ENCODE assay signal across 25 mouse cellular contexts in genomic region chr5:30485136-30485535, GRCm38 (mm10). TPM values are rescaled to one million over a fixed set of nuclear protein-coding genes. Genes with fewer than 3 reads are reported as not detected.
A peak's percentile ranks its signal among the peaks of the same experiment; 100 is the strongest.
DNase-seq lines count a peak whose midpoint lies in the region; ATAC-seq and TF ChIP-seq lines count a peak whose summit lies in the region.
"Had no signal": no experiment of that assay in that cellular context is flagged by ENCODE, and none has a peak within 500 bp of the region (broad histone marks: within the 10 kb centered on the region; RNA-seq: fewer than 3 reads in every experiment).

No protein-coding gene starts in this region.

- H3K36me3 ChIP-seq in kidney, adult 2 months (ENCODE audit: control insufficient read depth, insufficient read depth, low read length), result no peaks in the 10 kb centered on the region
- no peaks in the 10 kb centered on the region for H3K36me3 ChIP-seq in kidney, embryonic 14.5 days (ENCODE audit: control insufficient read depth, insufficient read depth, low read length)
- H3K36me3 ChIP-seq: forebrain, embryonic 12.5 days; hindbrain, embryonic 15.5 days; limb, embryonic 13.5 days; stomach, embryonic 15.5 days had no signal

- H3K27me3 ChIP-seq in kidney, adult 2 months (replicated peaks; ENCODE audit: control insufficient read depth, insufficient read depth, low read length), result no peaks in the 10 kb centered on the region
- no peaks in the 10 kb centered on the region for H3K27me3 ChIP-seq in kidney, embryonic 14.5 days (ENCODE audit: control insufficient read depth, insufficient read depth, low read length)
- H3K27me3 ChIP-seq: forebrain, embryonic 12.5 days; hindbrain, embryonic 15.5 days; limb, embryonic 13.5 days; stomach, embryonic 15.5 days had no signal

- H3K9me3 ChIP-seq in kidney, embryonic 14.5 days (ENCODE audit: control insufficient read depth, low read length), result no peaks in the 10 kb centered on the region
- H3K9me3 ChIP-seq: forebrain, embryonic 12.5 days; hindbrain, embryonic 15.5 days; limb, embryonic 13.5 days; stomach, embryonic 15.5 days had no signal

- H3K9ac ChIP-seq in kidney, embryonic 14.5 days (ENCODE audit: low read depth, low read length), result no peak overlapping the region
- H3K9ac ChIP-seq: forebrain, embryonic 12.5 days; hindbrain, embryonic 15.5 days; limb, embryonic 13.5 days; liver, embryonic 14.5 days; stomach, embryonic 15.5 days had no signal

- ATAC-seq in kidney, embryonic 14.5 days (ENCODE audit: low FRiP score, low TSS enrichment), result no peak

- 51% methylated on average over 6 of the region's 6 CpGs for WGBS in kidney, adult 2 months
- 85% methylated on average over 6 of the region's 6 CpGs for WGBS in kidney, embryonic 14.5 days

- no peak overlapping the region for H3K4me2 ChIP-seq in kidney, embryonic 14.5 days (replicated peaks; ENCODE audit: low read depth, low read length)
- H3K4me2 ChIP-seq: forebrain, embryonic 12.5 days; hindbrain, embryonic 15.5 days; limb, embryonic 13.5 days; stomach, embryonic 15.5 days had no signal

- no peak for TF ChIP-seq POLR2A in kidney, adult 2 months (IDR thresholded peaks at IDR 0.05; ENCODE audit: low read depth, low read length)

- DNase-seq in adrenal gland, postnatal 25 days, result peak; percentile 16
- no peak for DNase-seq in adrenal gland, postnatal 4 days (ENCODE audit: low spot score in 2 of 2)
- DNase-seq in kidney, adult 2 months, result peak; percentile 80
- DNase-seq in kidney, postnatal 14 days, result peak; percentile 74
- DNase-seq in urinary bladder, adult 18-20 months (ENCODE audit: low spot score in 2 of 2), result no peak
- no peak for DNase-seq in gastrocnemius, adult 8-10 months (ENCODE audit: low spot score in 2 of 2)
- DNase-seq: cerebellum, adult 18-20 months; gastrocnemius, postnatal 14 days; heart, adult 18-20 months; heart, postnatal 36 days; layer of hippocampus, adult 9-11 months; retina, postnatal 1 day had no signal

- H3K4me1 ChIP-seq in kidney, adult 2 months (ENCODE audit: control insufficient read depth, insufficient read depth, low read length), result peaks cover 11% of the 10 kb centered on the region; the same call in 1 of the 2 replicates
- H3K4me1 ChIP-seq in kidney, embryonic 14.5 days (ENCODE audit: control insufficient read depth, insufficient read depth, low read length), result no peaks in the 10 kb centered on the region
- peaks cover 9% of the 10 kb centered on the region for H3K4me1 ChIP-seq in brown adipose tissue, adult 24 weeks (ENCODE audit: control insufficient read depth, insufficient read depth, insufficient read length, low read length)
- H3K4me1 ChIP-seq: forebrain, embryonic 12.5 days; hindbrain, embryonic 15.5 days; limb, embryonic 13.5 days had no signal

- no peak for TF ChIP-seq CTCF in kidney, adult 2 months (conservative IDR thresholded peaks at IDR 0.05; ENCODE audit: insufficient read depth, insufficient read length, low read depth, low read length)

- no peak overlapping the region for H3K27ac ChIP-seq in kidney, adult 2 months (ENCODE audit: insufficient read depth, low read depth, low read length)
- H3K27ac ChIP-seq in kidney, embryonic 14.5 days (ENCODE audit: low read depth, low read length), result no peak overlapping the region
- peak overlapping the region; percentile 81 for H3K27ac ChIP-seq in brown adipose tissue, adult 24 weeks (replicated peaks; ENCODE audit: low read depth, low read length)
- H3K27ac ChIP-seq: forebrain, embryonic 12.5 days; hindbrain, embryonic 15.5 days; kidney, postnatal 0 days; limb, embryonic 13.5 days; liver, embryonic 14.5 days had no signal

- no peak overlapping the region for H3K4me3 ChIP-seq in kidney, adult 2 months (ENCODE audit: insufficient read depth, low read depth, low read length)
- H3K4me3 ChIP-seq in kidney, embryonic 14.5 days (ENCODE audit: low read length), result no peak overlapping the region
- no peak overlapping the region for H3K4me3 ChIP-seq in brown adipose tissue, adult 24 weeks (ENCODE audit: insufficient read depth, low read depth, low read length)
- H3K4me3 ChIP-seq: forebrain, embryonic 12.5 days; hindbrain, embryonic 15.5 days; limb, embryonic 13.5 days; stomach, embryonic 15.5 days had no signal

RNA-seq across cellular contexts. Expression of gene 1700001C02Rik, which starts 19.3 kb away (rescaled TPM):
- total RNA-seq in adrenal gland, postnatal 25 days (2021), result not detected in 2 replicates
- total RNA-seq in adrenal gland, postnatal 4 days (2021), result not detected
- polyA plus RNA-seq in kidney, adult 2 months (2012; rRNA removed), result 0.19 TPM in 1 of 2 replicates, not detected in the other
- polyA plus RNA-seq in kidney, embryonic 14.5 days (2014; fragmentation: Nextera tagmentation; extraction: Ambion mirVana), result not detected in 2 replicates
- not detected in 2 replicates for polyA plus RNA-seq in brown adipose tissue, adult 24 weeks (2012; ENCODE audit: insufficient read depth, insufficient read length, missing spikeins)
- total RNA-seq in gastrocnemius, adult 8-10 months (2022), result not detected
- total RNA-seq: CH12.LX; common myeloid progenitor, adult 5-6 weeks; gastrocnemius, postnatal 14 days; heart, adult 18-20 months; heart, postnatal 36 days; MEL had no signal
- polyA plus RNA-seq: embryonic facial prominence, embryonic 11.5 days; forebrain, embryonic 12.5 days; heart, embryonic 14.5 days; kidney, postnatal 0 days; limb, embryonic 13.5 days; liver, embryonic 14.5 days had no signal

RNA-seq across cellular contexts. Expression of gene Otof, which starts 23.4 kb away (rescaled TPM):
- total RNA-seq in adrenal gland, postnatal 25 days (2021), result 0.09 TPM in 1 of 2 replicates, not detected in the other
- total RNA-seq in adrenal gland, postnatal 4 days (2021), result under 1 TPM; 0.17 to 0.22 TPM
- polyA plus RNA-seq in kidney, adult 2 months (2012; rRNA removed), result 0.05 TPM in 1 of 2 replicates, not detected in the other
- polyA plus RNA-seq in kidney, embryonic 14.5 days (2014; fragmentation: Nextera tagmentation; extraction: Ambion mirVana), result 0.03 and 0.09 TPM in 2 replicates
- polyA plus RNA-seq in brown adipose tissue, adult 24 weeks (2012; ENCODE audit: insufficient read depth, insufficient read length, missing spikeins), result not detected in 2 replicates
- total RNA-seq in gastrocnemius, adult 8-10 months (2022), result under 1 TPM in 3 of 4 experiments, not detected in 1; 0.02 to 0.05 (median 0.04) TPM
- total RNA-seq: common myeloid progenitor, adult 5-6 weeks; heart, adult 18-20 months; heart, postnatal 36 days; MEL had no signal

Comparison
In these comparisons a context has a peak if more than half of its experiments do, and no peak if none do; other contexts are left out.
1. DNase-seq: peak in adrenal gland, postnatal 25 days (single experiment), kidney, adult 2 months (single experiment) and kidney, postnatal 14 days (single experiment); none in adrenal gland, postnatal 4 days (0 of 2), urinary bladder, adult 18-20 months (0 of 2) and gastrocnemius, adult 8-10 months (0 of 2).